Mouse (Mus musculus): ENCODE measurements at regions not wholly inside any gene's neighbourhood (a gene's known extent, or its start where the extent isn't known, plus 50 kb on each side); places are given as distances from the start of the nearest gene placed in this dataset.
A peak's percentile ranks its signal among the peaks of the same experiment; 100 is the strongest.

DNA sequence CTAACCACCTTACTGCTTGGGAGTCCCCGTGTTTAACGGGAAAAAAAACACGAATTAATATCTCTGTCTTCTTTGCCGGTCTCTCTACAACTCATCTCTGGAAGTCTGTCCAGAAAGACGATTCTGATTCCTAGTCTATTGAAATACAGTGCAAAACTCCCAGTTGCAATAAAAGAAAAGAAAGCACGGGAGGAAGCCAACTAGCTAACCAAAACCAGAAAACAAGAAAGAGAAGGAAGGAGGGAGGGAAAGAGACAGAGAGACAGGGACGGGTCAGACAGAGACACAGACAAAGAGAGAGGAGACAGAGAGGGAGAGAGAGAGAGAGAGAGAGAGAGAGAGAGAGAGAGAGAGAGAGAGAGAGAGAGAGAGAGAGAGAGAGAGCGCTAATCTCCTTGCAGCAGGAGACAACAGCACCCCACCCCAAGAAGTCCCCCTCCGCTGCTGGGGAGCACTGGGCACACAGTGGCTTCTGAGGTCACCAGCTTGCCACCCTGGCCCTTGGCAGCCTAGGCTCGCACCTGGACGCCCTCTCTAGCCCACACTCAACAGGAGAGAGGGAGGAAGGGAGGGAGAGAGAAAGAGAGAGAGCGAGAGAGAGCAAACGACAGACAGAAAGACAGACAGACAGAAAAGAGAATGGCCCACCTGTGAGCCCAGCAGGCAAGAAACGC, 64.5 kb upstream of the Commd3 start:
- Histone ChIP-seq H3K36me3 (ENCODE audit: control insufficient read depth, insufficient read depth, low read length, poor library complexity, severe bottlenecking) (no peaks in the 10 kb centered on the region), H3K9me3 (ENCODE audit: control insufficient read depth, insufficient read depth, low read depth, low read length) (no peaks in the 10 kb centered on the region), H3K9ac (ENCODE audit: insufficient read depth, low read depth, low read length, poor library complexity, severe bottlenecking) (no peak overlapping the region), H3K4me3 (ENCODE audit: insufficient read depth in 1 of 2, low read depth in 1 of 2, low read length in 2 of 2, poor library complexity in 1 of 2, severe bottlenecking in 1 of 2) (peak overlapping the region; percentile 43 to 49; a peak in 2 of 4 replicates), H3K4me1 (ENCODE audit: control insufficient read depth in 2 of 2, insufficient read depth in 2 of 2, low read length in 2 of 2, poor library complexity in 1 of 2) (no peaks in the 10 kb centered on the region), H3K27ac (ENCODE audit: insufficient read depth, low read depth, low read length, poor library complexity, severe bottlenecking) (no peak overlapping the region)
- in situ Hi-C loops (cut with MboI; ENCODE audit: low sequenced_read_pairs in 2 of 2, unreplicated experiment in 2 of 2) = loop anchor here in 1 of 2 experiments (5.0 kb wide), 2 partner anchors 85 to 565 kb away; partner anchors contain the start of gene Spag6
- TF ChIP-seq MAFK (IDR thresholded peaks at IDR 0.05; ENCODE audit: insufficient read depth, low read depth, low read length) = no peak
- no peak for TF ChIP-seq ZNF384 (IDR thresholded peaks at IDR 0.05; ENCODE audit: low read depth, low read length)
- TF ChIP-seq HCFC1 (IDR thresholded peaks at IDR 0.05; ENCODE audit: borderline replicate concordance, insufficient read depth, low read length) = no peak
- TF ChIP-seq ZC3H11A (IDR thresholded peaks at IDR 0.05; ENCODE audit: borderline replicate concordance, low read depth, low read length) = no peak
- TF ChIP-seq CHD2 (IDR thresholded peaks at IDR 0.05; ENCODE audit: low read depth, low read length) = no peak
- DNase-seq (ENCODE audit: low read depth, low spot score) = no peak

DNA sequence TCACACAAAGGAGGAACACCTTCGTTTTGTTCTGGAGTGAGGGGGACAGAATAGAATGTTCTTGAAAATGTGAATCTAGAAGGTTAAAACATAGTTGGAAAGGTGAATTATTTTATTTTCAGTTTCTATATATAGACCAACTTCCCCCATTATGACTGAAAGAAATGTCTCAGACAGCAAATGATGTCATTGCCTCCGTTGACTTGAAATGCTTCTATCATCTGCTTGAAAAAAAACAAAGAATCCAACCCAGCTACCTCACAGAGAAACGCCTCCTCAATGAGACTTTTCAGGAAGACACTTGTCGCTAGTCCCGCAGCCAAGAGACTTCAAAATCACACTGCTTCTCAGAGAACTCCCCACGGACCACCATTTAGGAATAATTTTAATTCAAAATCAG, 65.1 kb upstream of the Commd3 start:
- no peak for TF ChIP-seq ZNF384 (IDR thresholded peaks at IDR 0.05; ENCODE audit: low read depth, low read length)
- TF ChIP-seq ZC3H11A (IDR thresholded peaks at IDR 0.05; ENCODE audit: borderline replicate concordance, low read depth, low read length) = no peak
- no peak for TF ChIP-seq MAFK (IDR thresholded peaks at IDR 0.05; ENCODE audit: insufficient read depth, low read depth, low read length)
- TF ChIP-seq HCFC1 (IDR thresholded peaks at IDR 0.05; ENCODE audit: borderline replicate concordance, insufficient read depth, low read length) = no peak
- no peak for TF ChIP-seq CHD2 (IDR thresholded peaks at IDR 0.05; ENCODE audit: low read depth, low read length)
- no peak overlapping the region for H3K27ac ChIP-seq (ENCODE audit: insufficient read depth, low read depth, low read length, poor library complexity, severe bottlenecking)
- in situ Hi-C loops (cut with MboI; ENCODE audit: low sequenced_read_pairs in 2 of 2, unreplicated experiment in 2 of 2) = loop anchor here in 1 of 2 experiments (5.0 kb wide), 2 partner anchors 85 to 565 kb away; partner anchors contain the start of gene Spag6
- H3K9ac ChIP-seq (ENCODE audit: insufficient read depth, low read depth, low read length, poor library complexity, severe bottlenecking) = no peak overlapping the region
- DNase-seq (ENCODE audit: low read depth, low spot score) = no peak
- no peaks in the 10 kb centered on the region for H3K4me1 ChIP-seq (ENCODE audit: control insufficient read depth in 2 of 2, insufficient read depth in 2 of 2, low read length in 2 of 2, poor library complexity in 1 of 2)
- no peak overlapping the region for H3K4me3 ChIP-seq (ENCODE audit: insufficient read depth in 1 of 2, low read depth in 1 of 2, low read length in 2 of 2, poor library complexity in 1 of 2, severe bottlenecking in 1 of 2)
- no peaks in the 10 kb centered on the region for H3K9me3 ChIP-seq (ENCODE audit: control insufficient read depth, insufficient read depth, low read depth, low read length)
- no peaks in the 10 kb centered on the region for H3K36me3 ChIP-seq (ENCODE audit: control insufficient read depth, insufficient read depth, low read length, poor library complexity, severe bottlenecking)

GRCm38 (mm10) chr2:18592221-18592620, 80.0 kb upstream of the Commd3 start:
- H3K36me3 ChIP-seq (ENCODE audit: control insufficient read depth, insufficient read depth, low read length, poor library complexity, severe bottlenecking) = no peaks in the 10 kb centered on the region
- no peak for DNase-seq (ENCODE audit: low read depth, low spot score)
- no peak overlapping the region for H3K9ac ChIP-seq (ENCODE audit: insufficient read depth, low read depth, low read length, poor library complexity, severe bottlenecking)
- no peak overlapping the region for H3K27ac ChIP-seq (ENCODE audit: insufficient read depth, low read depth, low read length, poor library complexity, severe bottlenecking)
- no peaks in the 10 kb centered on the region for H3K9me3 ChIP-seq (ENCODE audit: control insufficient read depth, insufficient read depth, low read depth, low read length)
- no peak overlapping the region for H3K4me3 ChIP-seq (ENCODE audit: insufficient read depth in 1 of 2, low read depth in 1 of 2, low read length in 2 of 2, poor library complexity in 1 of 2, severe bottlenecking in 1 of 2)
- no peak for TF ChIP-seq HCFC1 (IDR thresholded peaks at IDR 0.05; ENCODE audit: borderline replicate concordance, insufficient read depth, low read length)
- TF ChIP-seq ZC3H11A (IDR thresholded peaks at IDR 0.05; ENCODE audit: borderline replicate concordance, low read depth, low read length) = no peak
- TF ChIP-seq MAFK (IDR thresholded peaks at IDR 0.05; ENCODE audit: insufficient read depth, low read depth, low read length) = no peak
- no peak for TF ChIP-seq CHD2 (IDR thresholded peaks at IDR 0.05; ENCODE audit: low read depth, low read length)
- no peak for TF ChIP-seq ZNF384 (IDR thresholded peaks at IDR 0.05; ENCODE audit: low read depth, low read length)
- in situ Hi-C loops (cut with MboI; ENCODE audit: low sequenced_read_pairs in 2 of 2, unreplicated experiment in 2 of 2) = no loop called here
- peaks cover 0 to 2% of the 10 kb centered on the region in 2 experiments; a peak in 2 of 4 replicates for H3K4me1 ChIP-seq (ENCODE audit: control insufficient read depth in 2 of 2, insufficient read depth in 2 of 2, low read length in 2 of 2, poor library complexity in 1 of 2)

- TF ChIP-seq HCFC1 (IDR thresholded peaks at IDR 0.05; ENCODE audit: borderline replicate concordance, insufficient read depth, low read length) (no peak), CHD2 (IDR thresholded peaks at IDR 0.05; ENCODE audit: low read depth, low read length) (no peak), MAFK (IDR thresholded peaks at IDR 0.05; ENCODE audit: insufficient read depth, low read depth, low read length) (no peak)
- in situ Hi-C loops (cut with MboI; ENCODE audit: low sequenced_read_pairs in 2 of 2, unreplicated experiment in 2 of 2) = no loop called here
- Histone ChIP-seq H3K4me1 (ENCODE audit: control insufficient read depth in 2 of 2, insufficient read depth in 2 of 2, low read length in 2 of 2, poor library complexity in 1 of 2) (peaks cover 0 to 6% of the 10 kb centered on the region in 2 experiments; a peak in 2 of 4 replicates), H3K36me3 (ENCODE audit: control insufficient read depth, insufficient read depth, low read length, poor library complexity, severe bottlenecking) (no peaks in the 10 kb centered on the region), H3K9ac (ENCODE audit: insufficient read depth, low read depth, low read length, poor library complexity, severe bottlenecking) (no peak overlapping the region), H3K4me3 (ENCODE audit: insufficient read depth in 1 of 2, low read depth in 1 of 2, low read length in 2 of 2, poor library complexity in 1 of 2, severe bottlenecking in 1 of 2) (peak overlapping the region in 1 of 2 experiments; percentile 52; a peak in 2 of 4 replicates), H3K9me3 (ENCODE audit: control insufficient read depth, insufficient read depth, low read depth, low read length) (no peaks in the 10 kb centered on the region), H3K27ac (ENCODE audit: insufficient read depth, low read depth, low read length, poor library complexity, severe bottlenecking) (no peak overlapping the region)
- DNase-seq (ENCODE audit: low read depth, low spot score) = no peak
Observed at GRCm38 (mm10) chr2:18588232-18588631, 84.0 kb upstream of the Commd3 start.
